Comparison of ENCODE assay signal across 14 mouse cellular contexts in genomic region chr11:40835393-40835792, GRCm38 (mm10).
"Had no signal": no experiment of that assay in that cellular context is flagged by ENCODE, and none has a peak within 500 bp of the region (broad histone marks: within the 10 kb centered on the region; RNA-seq: fewer than 3 reads in every experiment).

No protein-coding gene starts in this region.

- H3K4me2 ChIP-seq: limb, embryonic 15.5 days; liver, embryonic 13.5 days; lung, embryonic 15.5 days; midbrain, embryonic 12.5 days; neural tube, embryonic 15.5 days had no signal

- H3K4me1 ChIP-seq: limb, embryonic 15.5 days; liver, embryonic 13.5 days; lung, embryonic 15.5 days; megakaryocyte, embryonic 14.5 days; midbrain, embryonic 12.5 days; neural tube, embryonic 15.5 days had no signal

- H3K27me3 ChIP-seq: limb, embryonic 15.5 days; liver, embryonic 13.5 days; lung, embryonic 15.5 days; megakaryocyte, embryonic 14.5 days; midbrain, embryonic 12.5 days; neural tube, embryonic 15.5 days had no signal

- H3K4me3 ChIP-seq: left cerebral cortex, adult 2 months; limb, embryonic 15.5 days; liver, embryonic 13.5 days; lung, embryonic 15.5 days; megakaryocyte, embryonic 14.5 days; midbrain, embryonic 12.5 days; myocyte; neural tube, embryonic 15.5 days had no signal

- H3K9me3 ChIP-seq: limb, embryonic 15.5 days; liver, embryonic 13.5 days; lung, embryonic 15.5 days; megakaryocyte, embryonic 14.5 days had no signal

- H3K27ac ChIP-seq: left cerebral cortex, adult 2 months; limb, embryonic 15.5 days; liver, embryonic 13.5 days; lung, embryonic 15.5 days; macrophage; midbrain, embryonic 12.5 days; neural tube, embryonic 15.5 days had no signal

- DNase-seq: liver, embryonic 13.5 days; liver, postnatal 0 days; lung, postnatal 14 days; right cerebral cortex, adult 18-20 months; right cerebral cortex, postnatal 25 days; thymus, postnatal 36 days had no signal

- H3K36me3 ChIP-seq: limb, embryonic 15.5 days; liver, embryonic 13.5 days; lung, embryonic 15.5 days; midbrain, embryonic 12.5 days; neural tube, embryonic 15.5 days had no signal

- ATAC-seq: liver, postnatal 0 days had no signal

- H3K9ac ChIP-seq: limb, embryonic 15.5 days; liver, embryonic 13.5 days; liver, postnatal 0 days; lung, embryonic 15.5 days; midbrain, embryonic 12.5 days; neural tube, embryonic 15.5 days had no signal
